Mouse (Mus musculus): ENCODE measurements around the gene Rpa3.

Gene Rpa3

DNA sequence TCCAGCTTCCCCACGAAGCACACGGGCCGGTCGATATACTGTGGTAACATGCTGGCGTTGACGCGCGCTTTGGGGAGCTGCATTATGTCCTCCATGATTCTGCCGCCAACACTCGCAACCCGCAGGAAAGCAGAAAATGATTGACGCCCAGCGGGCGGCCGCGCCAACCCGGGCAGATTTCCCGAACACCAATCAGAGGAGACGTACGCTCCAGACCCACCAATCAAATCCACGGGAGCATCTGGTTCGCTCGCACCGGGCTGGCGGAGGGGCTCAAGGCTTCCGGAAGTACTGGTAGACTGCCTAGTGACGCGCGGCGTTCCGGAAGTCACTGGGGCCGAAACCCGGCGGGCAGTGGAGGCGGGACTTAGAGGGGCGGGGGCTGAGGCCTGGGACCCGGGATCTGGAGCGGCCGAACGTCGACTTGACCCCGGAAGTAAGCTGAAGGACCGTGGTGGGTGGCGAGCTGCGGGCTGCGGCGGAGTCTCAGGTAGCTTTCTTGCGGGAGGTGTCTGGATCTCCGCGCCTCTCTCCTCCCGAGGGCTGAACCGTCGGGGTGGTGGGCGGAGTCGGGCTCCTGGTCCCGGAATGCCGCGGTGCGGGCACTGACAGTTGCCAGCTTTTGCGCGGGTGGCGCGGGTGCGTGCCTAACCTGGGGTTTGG, at the start of gene Rpa3, which contains the start of the genes Umad1 and Gm45062:
Gene Rpa3, minus strand, starts transcription at position 170 of the 663 bp plus-strand sequence.
Gene Umad1, plus strand, starts transcription at position 285 of the 663 bp plus-strand sequence.
Gene Gm45062, plus strand, starts transcription at position 447 of the 663 bp plus-strand sequence.
- peak; percentile 92 to 94 for DNase-seq (ENCODE audit: low read depth in 2 of 2, low spot score in 2 of 2)

DNA sequence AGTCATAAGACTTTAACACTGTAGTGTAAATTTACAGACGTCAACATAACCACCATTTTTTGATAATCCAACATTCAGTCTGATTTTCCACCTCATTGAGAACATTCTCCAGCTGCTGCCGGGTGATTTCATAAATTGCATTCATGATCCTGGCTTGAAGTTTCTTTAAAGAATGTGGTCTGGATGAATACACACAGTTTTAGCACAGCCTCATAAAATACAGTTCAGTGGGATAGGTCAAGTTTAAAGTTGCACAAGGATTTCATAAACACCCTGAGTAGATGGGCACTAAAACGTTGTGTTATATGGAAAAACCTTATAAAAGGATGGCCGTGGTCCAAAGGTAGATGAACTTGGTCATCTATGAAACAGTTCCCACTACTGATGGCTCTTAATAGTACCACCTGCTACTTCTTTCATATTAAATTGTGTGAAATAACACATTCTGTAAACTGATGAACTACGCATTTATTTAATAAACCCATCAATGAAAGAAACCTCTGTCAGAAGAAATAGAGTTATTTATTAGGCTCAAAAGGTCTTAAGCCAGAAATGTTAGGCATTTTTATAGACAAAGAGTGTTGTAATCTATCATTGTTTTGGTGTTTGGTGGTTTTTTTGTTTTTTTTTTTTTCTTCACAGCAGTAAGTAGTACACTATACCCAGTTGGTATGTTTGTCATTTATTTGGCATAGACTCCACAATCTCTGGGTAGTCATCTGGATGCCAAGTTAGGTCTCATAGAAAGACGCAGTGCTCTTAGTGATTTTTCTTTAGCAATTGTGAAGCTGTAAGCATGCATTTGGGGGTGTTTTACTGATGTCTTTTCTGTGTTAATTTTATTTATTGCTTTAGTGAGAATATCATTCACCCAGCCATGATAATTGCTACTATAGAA, 49.2 kb upstream of the Rpa3 start:
- DNase-seq (ENCODE audit: low read depth in 2 of 2, low spot score in 2 of 2), result no peak

DNA sequence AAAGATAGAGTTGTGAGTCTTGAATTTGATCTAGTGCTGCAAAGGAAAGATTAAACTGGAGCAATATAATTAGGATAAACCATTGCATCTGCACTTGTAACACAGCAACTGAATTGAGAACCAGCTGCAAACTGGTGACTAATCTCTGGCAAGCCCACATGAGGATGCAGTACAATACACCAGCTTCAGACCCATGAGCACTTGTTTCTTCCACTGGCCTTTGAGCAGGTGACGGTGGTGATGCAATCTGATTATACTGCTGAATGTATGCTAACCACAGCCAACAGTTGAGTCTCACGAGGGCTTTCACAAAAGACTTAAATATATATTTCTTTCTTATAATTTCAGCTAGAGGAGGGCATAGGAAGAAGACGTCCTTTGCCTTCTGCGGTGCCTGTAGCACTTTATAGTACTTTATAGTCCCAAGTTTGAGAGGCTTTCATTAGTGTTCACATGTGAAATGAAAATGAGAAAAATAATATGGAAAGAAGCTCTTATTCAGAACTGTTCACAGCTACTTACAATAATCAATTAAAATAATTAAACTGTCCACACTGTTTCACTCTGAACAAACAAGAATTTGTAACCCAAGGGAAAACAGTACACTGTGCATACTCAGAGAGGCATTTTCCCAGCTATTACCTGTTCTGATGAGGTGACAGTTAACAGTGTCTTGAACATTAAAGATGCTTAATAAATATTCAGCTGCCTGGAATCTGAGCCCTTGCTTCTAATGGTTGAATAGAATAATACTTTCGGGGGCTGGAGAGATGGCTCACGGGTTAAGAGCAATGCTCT, 40.3 kb upstream of the Rpa3 start:
- DNase-seq (ENCODE audit: low read depth in 2 of 2, low spot score in 2 of 2), result no peak

- DNase-seq (ENCODE audit: low read depth in 2 of 2, low spot score in 2 of 2), result no peak
These were observed 35.2 kb upstream of the Rpa3 start for GRCm38 (mm10) chr6:8294048-8294784.

DNA sequence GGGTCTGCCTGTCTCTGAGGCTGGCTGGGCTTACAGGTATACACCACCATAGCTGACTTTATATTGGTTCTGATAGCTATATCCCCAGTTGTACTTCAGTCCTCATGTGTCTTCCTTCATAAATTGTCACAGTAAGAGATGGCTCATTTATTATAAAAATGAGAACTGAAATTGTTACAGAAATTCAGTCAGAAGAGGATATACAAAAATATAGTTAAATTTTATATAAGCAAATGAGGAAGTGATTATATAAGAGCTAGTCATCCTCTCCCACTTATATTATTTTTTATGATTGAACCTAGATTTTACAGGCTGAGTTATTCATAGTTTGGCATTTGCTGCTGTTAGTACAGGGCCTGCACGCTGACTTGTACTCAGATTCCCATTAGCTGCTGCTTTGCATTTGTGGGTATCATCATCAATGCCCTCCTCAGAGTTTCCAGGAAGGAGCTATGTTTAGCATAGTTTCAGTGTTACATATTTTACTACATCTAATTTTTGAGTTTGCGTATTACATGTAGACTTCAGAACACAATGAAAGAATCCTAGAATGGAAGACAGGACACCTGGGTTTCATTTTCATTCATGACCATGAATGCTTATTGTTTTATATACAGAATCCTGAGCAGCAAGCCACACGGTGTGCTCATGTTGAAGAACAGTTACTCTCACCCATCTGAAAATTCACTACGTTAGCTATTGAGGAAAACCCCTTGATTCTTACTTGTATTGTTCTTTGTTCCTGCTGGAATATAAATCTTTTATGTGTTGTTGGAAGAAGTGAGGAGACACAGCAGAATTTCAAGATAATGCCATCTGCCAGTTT, 30.0 kb upstream of the Rpa3 start:
- DNase-seq (ENCODE audit: low read depth in 2 of 2, low spot score in 2 of 2), result no peak

DNA sequence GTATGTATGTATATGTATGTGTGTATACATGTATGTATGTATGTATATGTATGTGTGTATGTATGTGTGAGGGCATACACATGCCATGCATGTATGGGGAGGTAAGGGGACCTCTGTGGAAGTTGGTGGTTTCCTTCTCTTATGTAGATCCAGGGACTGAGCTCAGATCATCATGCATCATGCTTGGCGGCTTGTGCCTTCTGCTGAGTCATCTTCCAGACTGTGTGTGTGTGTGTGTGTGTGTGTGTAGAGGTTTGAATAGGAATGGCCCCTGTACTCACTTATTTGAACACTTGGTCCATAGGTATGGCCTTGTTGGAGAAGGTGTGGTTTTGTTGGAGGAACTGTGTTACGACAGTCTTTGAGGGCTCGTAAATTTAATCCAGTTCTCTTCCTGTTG, 27.2 kb upstream of the Rpa3 start:
- DNase-seq (ENCODE audit: low read depth in 2 of 2, low spot score in 2 of 2), result no peak

- DNase-seq (ENCODE audit: low read depth in 2 of 2, low spot score in 2 of 2), result no peak
These were observed 26.5 kb upstream of the Rpa3 start for GRCm38 (mm10) chr6:8285401-8285960.

- DNase-seq (ENCODE audit: low read depth in 2 of 2, low spot score in 2 of 2), result no peak
These were observed 24.3 kb upstream of the Rpa3 start for GRCm38 (mm10) chr6:8283255-8283654.

DNA sequence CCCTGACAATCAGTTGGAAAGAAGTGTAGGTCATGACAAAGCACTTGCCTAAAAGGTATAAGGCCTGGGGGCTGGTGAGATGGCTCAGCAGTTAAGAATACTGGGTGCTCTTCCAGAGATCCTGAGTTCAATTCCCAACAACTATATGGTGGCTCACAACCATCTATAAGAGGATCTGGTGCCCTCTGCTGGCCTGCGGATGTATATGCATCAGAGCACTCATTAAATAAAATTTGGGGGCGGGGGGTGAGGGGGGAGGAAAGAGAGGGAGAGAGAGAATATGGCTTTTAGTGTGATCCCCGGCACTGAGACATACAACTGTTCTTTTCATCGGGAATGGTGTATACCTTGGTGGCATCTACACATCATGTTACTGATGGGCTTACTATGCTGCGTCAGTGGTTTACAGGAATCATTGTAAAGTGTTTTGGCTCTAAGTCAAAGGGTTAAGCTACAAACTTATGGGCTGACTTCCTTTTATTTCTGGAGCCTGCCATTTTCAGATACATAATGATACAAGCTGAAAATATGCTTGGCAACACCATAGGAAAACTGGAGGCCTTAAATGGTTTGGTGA, 19.5 kb upstream of the Rpa3 start:
- peak; percentile 7 to 11 for DNase-seq (ENCODE audit: low read depth in 2 of 2, low spot score in 2 of 2)

GRCm38 (mm10) chr6:8276431-8276830, 17.5 kb upstream of the Rpa3 start:
- DNase-seq (ENCODE audit: low read depth in 2 of 2, low spot score in 2 of 2), result no peak

GRCm38 (mm10) chr6:8275098-8275497, 16.1 kb upstream of the Rpa3 start:
- DNase-seq (ENCODE audit: low read depth in 2 of 2, low spot score in 2 of 2), result peak; percentile 26 to 56

DNA sequence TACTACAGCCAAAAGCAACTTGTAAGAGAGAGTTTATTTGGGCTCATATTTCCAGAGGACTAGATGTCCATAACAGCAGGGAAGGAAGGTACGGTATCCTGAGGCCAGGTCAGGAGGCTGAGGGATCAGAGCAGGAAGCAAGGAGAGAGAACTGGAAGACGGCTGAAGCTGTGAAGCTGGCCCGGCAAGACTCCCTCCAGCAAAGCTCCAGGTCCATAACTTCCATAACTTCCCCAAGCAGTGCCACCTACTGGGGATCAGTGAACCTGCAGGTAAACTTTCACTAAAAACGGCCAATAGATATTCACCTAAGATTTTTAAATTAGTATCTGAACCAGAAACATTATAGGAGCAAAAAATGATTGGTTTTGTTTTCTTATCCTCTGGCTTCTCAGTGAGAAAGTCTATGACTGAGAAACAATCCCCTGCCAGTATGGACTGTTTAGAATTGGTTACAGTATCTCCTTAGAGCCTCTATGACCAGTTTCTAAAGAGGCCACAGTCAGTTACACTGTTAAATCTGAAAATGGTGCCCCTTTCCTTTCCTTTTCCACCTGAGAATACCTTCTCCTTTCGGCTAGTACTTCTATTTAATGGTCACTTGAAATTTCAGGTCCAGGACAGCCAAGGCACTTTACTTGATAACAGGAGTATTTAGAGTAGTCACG, 15.5 kb upstream of the Rpa3 start:
- peak; percentile 11 to 45 for DNase-seq (ENCODE audit: low read depth in 2 of 2, low spot score in 2 of 2)

- no peak for DNase-seq (ENCODE audit: low read depth in 2 of 2, low spot score in 2 of 2)
These were observed 12.1 kb upstream of the Rpa3 start for GRCm38 (mm10) chr6:8271047-8271446.

DNA sequence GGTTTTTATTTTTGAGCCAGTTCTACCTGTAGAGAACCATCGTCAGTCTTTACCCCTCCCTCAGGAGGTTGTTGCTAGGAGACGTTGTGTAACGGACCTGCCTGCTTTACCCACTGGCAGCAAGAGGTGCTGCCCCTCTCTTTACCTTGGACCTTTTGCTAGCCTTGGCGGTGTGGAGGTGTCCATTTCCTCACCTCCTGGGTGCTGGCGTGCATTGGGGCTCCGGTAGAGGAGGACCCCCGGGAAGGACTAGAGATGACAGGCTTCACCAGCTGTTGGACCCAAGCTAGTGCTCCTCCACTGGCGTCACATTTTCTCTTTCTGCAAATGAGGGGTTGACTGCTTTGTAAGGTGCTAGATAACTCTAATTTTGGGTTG, 683 bp upstream of the Rpa3 start:
- no peak for DNase-seq (ENCODE audit: low read depth in 2 of 2, low spot score in 2 of 2)

DNA sequence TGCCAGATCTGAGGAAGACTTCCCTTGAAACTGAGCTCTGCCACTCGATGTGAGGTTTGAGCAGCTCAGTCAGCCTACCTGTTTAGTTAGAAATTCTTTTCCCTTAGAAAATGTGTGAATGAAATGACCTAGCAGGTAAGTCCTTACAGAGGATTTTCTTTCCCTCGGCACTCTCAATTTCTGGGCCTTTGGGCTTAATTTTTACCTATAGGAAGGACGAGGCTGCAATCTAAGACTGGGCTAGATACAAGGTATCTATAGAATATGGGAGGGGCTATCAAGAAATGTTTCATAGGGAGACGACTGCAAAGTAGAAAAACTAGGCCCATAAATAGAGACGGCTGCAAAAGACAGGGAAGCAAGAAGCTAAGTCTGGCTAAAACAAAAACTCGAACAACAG, 657 bp downstream of the Rpa3 start:
- DNase-seq (ENCODE audit: low read depth in 2 of 2, low spot score in 2 of 2), result no peak

GRCm38 (mm10) chr6:8228596-8228995, 30.4 kb downstream of the Rpa3 start:
- no peak for DNase-seq (ENCODE audit: low read depth in 2 of 2, low spot score in 2 of 2)

DNA sequence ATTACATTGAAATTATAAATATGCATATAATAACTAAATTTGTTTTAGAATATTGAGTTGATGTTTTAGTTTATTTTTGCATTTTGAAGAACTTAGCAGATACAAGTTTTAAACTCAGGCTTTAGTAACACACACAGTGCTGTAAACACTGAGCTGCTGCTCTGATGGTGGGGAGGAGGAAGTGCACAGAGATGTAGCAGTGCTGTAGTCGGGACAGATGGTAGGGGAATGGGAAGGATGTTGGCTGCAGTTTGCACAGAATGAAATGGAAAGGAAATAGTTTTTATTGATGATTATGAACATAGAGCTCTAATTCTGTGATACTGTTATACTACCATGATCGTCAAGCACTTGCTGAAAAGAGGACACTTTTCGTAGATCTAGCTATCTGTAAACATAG, 31.9 kb downstream of the Rpa3 start:
- DNase-seq (ENCODE audit: low read depth in 2 of 2, low spot score in 2 of 2), result no peak

- no peak for DNase-seq (ENCODE audit: low read depth in 2 of 2, low spot score in 2 of 2)
These were observed 48.3 kb downstream of the Rpa3 start for GRCm38 (mm10) chr6:8210661-8211060.

DNA sequence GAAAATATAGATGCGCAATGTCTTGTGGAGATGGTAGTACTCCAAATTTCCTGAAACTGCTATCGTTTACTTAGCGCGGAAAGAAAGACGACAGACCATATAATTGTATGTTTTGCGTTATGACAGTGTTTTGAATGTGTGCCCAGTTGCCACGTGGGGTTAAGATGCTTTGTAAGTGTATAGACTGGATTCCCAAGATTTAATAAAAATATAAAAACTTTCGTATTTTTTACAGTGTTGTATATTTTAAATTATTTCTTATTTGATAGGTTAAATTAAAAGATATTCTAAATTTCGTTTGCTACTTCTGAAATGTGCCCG, 49.1 kb downstream of the Rpa3 start:
- no peak for DNase-seq (ENCODE audit: low read depth in 2 of 2, low spot score in 2 of 2)
